Mouse (Mus musculus) forelimb bud, embryonic 11.5 days (tissue): Measurements from ENCODE around the gene Tnfrsf8.
A peak's percentile ranks its signal among the peaks of the same experiment; 100 is the strongest.

Experiments used
- DNase-seq: peaks from one replicate; pipeline ENCODE4 v3.0.0-alpha.2; 2012; ENCODE audit warnings: low read depth, low spot score

The Tnfrsf8 gene

GRCm38 (mm10) chr4:145271634-145272033, 43.3 kb downstream of the Tnfrsf8 start:
- DNase-seq: no peak

GRCm38 (mm10) chr4:145270136-145270535, 44.8 kb downstream of the Tnfrsf8 start:
- DNase-seq: no peak

- no peak for DNase-seq
Measured at GRCm38 (mm10) chr4:145267631-145268110, 47.3 kb downstream of the Tnfrsf8 start.

GRCm38 (mm10) chr4:145266505-145266904, 48.5 kb downstream of the Tnfrsf8 start:
- no peak for DNase-seq

GRCm38 (mm10) chr4:145264761-145265160, 50.2 kb downstream of the Tnfrsf8 start:
- no peak for DNase-seq

- DNase-seq: no peak
Measured at GRCm38 (mm10) chr4:145263583-145263982, 51.4 kb downstream of the Tnfrsf8 start.

GRCm38 (mm10) chr4:145260802-145261201, 54.2 kb downstream of the Tnfrsf8 start:
- no peak for DNase-seq

GRCm38 (mm10) chr4:145257751-145258434, 57.1 kb downstream of the Tnfrsf8 start:
- no peak for DNase-seq

- no peak for DNase-seq
Measured at GRCm38 (mm10) chr4:145256144-145256543, 58.8 kb downstream of the Tnfrsf8 start.

GRCm38 (mm10) chr4:145254418-145254817, 60.5 kb downstream of the Tnfrsf8 start:
- no peak for DNase-seq

GRCm38 (mm10) chr4:145252611-145253010, 62.4 kb downstream of the Tnfrsf8 start:
- no peak for DNase-seq

GRCm38 (mm10) chr4:145251546-145251945, 63.4 kb downstream of the Tnfrsf8 start:
- no peak for DNase-seq

- no peak for DNase-seq
Measured at GRCm38 (mm10) chr4:145250002-145250401, 65.0 kb downstream of the Tnfrsf8 start.

- no peak for DNase-seq
Measured at GRCm38 (mm10) chr4:145247556-145247955, 67.4 kb downstream of the Tnfrsf8 start.

- peak; percentile 18 for DNase-seq
Measured at GRCm38 (mm10) chr4:145246173-145247011, 68.6 kb downstream of the Tnfrsf8 start, which contains the start of gene Tnfrsf1b. Gene Tnfrsf1b, minus strand, starts transcription at chr4:145246870.

GRCm38 (mm10) chr4:145245581-145245980, 69.4 kb downstream of the Tnfrsf8 start:
- DNase-seq: no peak

- DNase-seq: no peak
Measured at GRCm38 (mm10) chr4:145244676-145245075, 70.3 kb downstream of the Tnfrsf8 start.

- no peak for DNase-seq
Measured at GRCm38 (mm10) chr4:145242719-145243350, 72.1 kb downstream of the Tnfrsf8 start.

- no peak for DNase-seq
Measured at GRCm38 (mm10) chr4:145240723-145241231, 74.2 kb downstream of the Tnfrsf8 start.

GRCm38 (mm10) chr4:145239049-145239830, 75.7 kb downstream of the Tnfrsf8 start:
- DNase-seq: peak; percentile 31

GRCm38 (mm10) chr4:145236027-145236426, 78.9 kb downstream of the Tnfrsf8 start:
- DNase-seq: no peak
